Mouse (Mus musculus): ENCODE measurements around the gene Klk1b26.
"Not testable (repeated sequence)": the region's sequence is repeated elsewhere in the genome, so short reads cannot be mapped to it uniquely, and the experiment has no call there.

Gene Klk1b26

DNA sequence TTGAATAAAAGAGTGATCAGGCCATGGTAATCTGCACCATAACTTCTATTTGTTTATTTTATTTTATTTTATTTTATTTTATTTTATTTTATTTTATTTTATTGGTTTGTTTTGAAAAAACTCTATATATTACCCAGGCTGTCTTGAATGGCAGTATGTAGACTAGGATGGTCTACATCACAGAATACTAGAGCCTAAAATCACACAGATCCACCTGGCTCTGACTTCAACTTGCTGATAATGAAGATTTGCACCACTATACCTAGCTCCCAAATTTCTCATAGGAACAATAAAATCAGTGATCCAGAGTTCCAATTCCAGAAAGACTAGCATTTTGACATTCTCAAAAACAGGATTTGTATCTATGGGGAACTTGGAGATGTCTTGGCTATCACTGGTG lies at the start of gene Klk1b26:
Klk1b26 (plus strand) TSS at position 301 of the 400 bp plus-strand sequence.
- not testable (repeated sequence) for DNase-seq

- no peak for DNase-seq
Measured at GRCm38 (mm10) chr7:43966451-43966850, 45.5 kb upstream of the Klk1b26 start, which contains the start of gene Klk1b1. Klk1b1 (plus strand) TSS chr7:43966751.

DNA sequence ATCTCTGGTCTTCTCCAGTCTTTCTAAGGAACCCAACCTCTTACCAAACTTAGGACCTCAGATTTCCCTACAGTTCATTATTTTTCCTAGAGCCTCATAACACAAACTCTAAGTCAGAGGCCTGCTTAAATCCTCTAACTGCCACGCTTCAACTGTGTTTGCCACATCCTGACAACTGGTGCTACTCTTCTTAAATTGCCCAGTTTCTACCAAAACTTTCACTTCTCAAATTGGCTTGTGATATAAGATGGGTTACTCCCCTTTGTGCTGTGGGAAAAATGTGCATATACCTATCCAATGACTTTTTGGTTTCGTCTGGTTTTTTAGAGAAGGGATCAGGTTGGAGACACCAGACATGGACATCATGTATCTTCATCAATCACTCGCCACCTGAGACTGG lies 44.9 kb upstream of the Klk1b26 start:
- no peak for DNase-seq

DNA sequence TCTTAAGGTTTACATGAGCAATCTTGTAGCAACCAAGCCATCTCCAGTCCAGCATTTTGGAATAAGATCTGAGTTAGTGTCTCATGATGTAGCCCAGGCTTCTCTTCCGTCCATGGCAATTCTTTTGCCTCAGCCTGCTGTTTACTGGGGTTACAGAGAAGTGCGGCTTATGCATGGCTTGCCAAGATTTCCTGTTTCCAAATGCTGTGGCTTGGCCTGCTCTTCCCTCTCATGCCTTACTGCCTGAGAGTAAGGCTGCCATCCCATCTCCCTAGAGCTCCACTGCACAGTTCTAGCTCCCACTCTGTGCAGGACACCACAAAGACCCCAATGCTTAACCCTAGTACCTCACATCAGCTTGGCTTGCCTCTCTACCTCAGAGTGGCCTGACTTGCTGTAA lies 44.4 kb upstream of the Klk1b26 start:
- DNase-seq: no peak

- not testable (repeated sequence) for DNase-seq
Measured at GRCm38 (mm10) chr7:43975761-43976160, 36.2 kb upstream of the Klk1b26 start, which contains the start of gene Klk1b9. Klk1b9 (plus strand) TSS chr7:43976061.

GRCm38 (mm10) chr7:43985657-43986056 lies 26.3 kb upstream of the Klk1b26 start:
- no peak for DNase-seq

GRCm38 (mm10) chr7:43994821-43995220 lies 17.1 kb upstream of the Klk1b26 start:
- not testable (repeated sequence) for DNase-seq

DNA sequence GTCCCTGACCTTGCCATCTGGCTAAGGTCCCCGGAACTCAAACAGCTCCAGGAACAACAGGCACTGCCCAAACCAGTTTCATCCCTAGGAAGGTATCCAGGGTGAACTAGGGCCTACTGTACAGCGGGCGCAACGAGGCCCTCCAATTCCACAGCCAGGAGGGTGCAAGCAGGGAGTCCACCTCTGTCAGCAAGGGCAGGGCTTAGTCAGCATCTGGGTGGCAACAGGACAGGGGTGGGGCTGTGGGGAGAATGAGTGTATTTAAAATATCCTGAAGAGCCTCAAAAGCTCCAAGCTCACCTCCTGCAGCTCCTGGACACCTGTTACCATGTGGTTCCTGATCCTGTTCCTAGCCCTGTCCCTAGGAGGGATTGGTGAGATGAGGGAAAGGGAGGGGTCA lies 16.4 kb upstream of the Klk1b26 start, which contains the start of gene Klk1b11:
Klk1b11 (plus strand) TSS at position 301 of the 400 bp plus-strand sequence.
- DNase-seq: not testable (repeated sequence)

GRCm38 (mm10) chr7:44004847-44005246 lies 7.1 kb upstream of the Klk1b26 start:
- no peak for DNase-seq

DNA sequence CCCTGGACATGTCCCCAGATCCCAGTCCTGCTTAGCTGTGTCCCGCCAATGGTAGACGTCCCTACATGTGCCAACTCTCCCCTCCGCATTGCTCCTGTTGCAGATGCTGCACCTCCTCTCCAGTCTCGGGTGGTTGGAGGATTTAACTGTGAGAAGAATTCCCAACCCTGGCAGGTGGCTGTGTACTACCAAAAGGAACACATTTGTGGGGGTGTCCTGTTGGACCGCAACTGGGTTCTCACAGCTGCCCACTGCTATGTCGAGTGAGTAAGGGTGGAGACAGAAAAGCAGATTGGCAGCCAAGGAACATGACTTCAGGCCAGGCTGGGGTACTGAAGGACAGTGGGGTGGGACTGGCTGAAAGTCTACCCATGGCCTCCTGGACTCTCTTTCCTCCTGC lies 2.7 kb downstream of the Klk1b26 start:
- DNase-seq: not testable (repeated sequence)

- no peak for DNase-seq
Measured at GRCm38 (mm10) chr7:44015071-44015470, 3.1 kb downstream of the Klk1b26 start.

DNA sequence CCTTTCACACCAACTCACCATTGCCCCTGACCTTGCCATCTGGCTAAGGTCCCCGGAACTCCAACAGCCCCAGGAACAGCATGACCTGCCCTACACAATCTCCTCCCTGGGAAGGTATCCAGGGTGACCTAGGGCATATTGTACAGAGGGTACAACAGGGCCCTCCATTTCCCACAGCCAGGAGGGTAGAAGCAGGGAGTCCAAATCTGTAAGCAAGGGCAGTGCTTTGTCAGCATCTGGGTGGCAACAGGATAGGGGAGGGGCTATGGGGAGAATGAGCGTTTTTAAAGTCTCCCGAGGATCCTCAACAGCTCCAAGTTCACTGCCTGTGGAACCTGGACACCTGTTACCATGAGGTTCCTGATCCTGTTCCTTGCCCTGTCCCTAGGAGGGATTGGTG lies 40.0 kb downstream of the Klk1b26 start, which contains the start of gene Klk1b27:
Klk1b27 (plus strand) TSS at position 301 of the 400 bp plus-strand sequence.
- not testable (repeated sequence) for DNase-seq
